In genomic region chr5:73633141-73633540, GRCm38 (mm10) we compare ENCODE assay signal across 9 mouse cellular contexts. TPM values are rescaled to one million over a fixed set of nuclear protein-coding genes. Genes with fewer than 3 reads are reported as not detected.
DNase-seq lines count a peak whose midpoint lies in the region; TF ChIP-seq lines count a peak whose summit lies in the region.
"Had no signal": no experiment of that assay in that cellular context is flagged by ENCODE, and none has a peak within 500 bp of the region (broad histone marks: within the 10 kb centered on the region; RNA-seq: fewer than 3 reads in every experiment).

No protein-coding gene starts in this region.

- DNase-seq in A20 (ENCODE audit: low read depth, low spot score) (peak; percentile 65), ES-E14 (ENCODE audit: low read depth, low spot score) (peak; percentile 81), MN1 (ENCODE audit: low spot score) (no peak)
- peak; percentile 62 for DNase-seq in cerebellum, adult 8-10 months
- peak; percentile 77 for DNase-seq in gastrocnemius, adult 2 months
- peak; percentile 59 to 90 for DNase-seq in layer of hippocampus, adult 18-20 months (ENCODE audit: low spot score in 2 of 2)
- peak; percentile 78 for DNase-seq in lung, postnatal 10 days
- peak; percentile 38 for DNase-seq in skeletal muscle tissue, adult 2 months (ENCODE audit: low read depth, low spot score)

- no peaks in the 10 kb centered on the region for H3K36me3 ChIP-seq in ES-E14 (ENCODE audit: control insufficient read depth, insufficient read depth, low read length, poor library complexity, severe bottlenecking)

- in situ Hi-C loops in ES-E14 (cut with MboI; ENCODE audit: low sequenced_read_pairs in 2 of 2, unreplicated experiment in 2 of 2), result loop anchor here in 1 of 2 experiments (10.0 kb wide), 1 partner anchor 198 kb away; no protein-coding TSS in a partner anchor

- H3K9ac ChIP-seq in ES-E14 (ENCODE audit: insufficient read depth, low read depth, low read length, poor library complexity, severe bottlenecking), result no peak overlapping the region

- no peak overlapping the region for H3K27ac ChIP-seq in ES-E14 (ENCODE audit: insufficient read depth, low read depth, low read length, poor library complexity, severe bottlenecking)
- no peak overlapping the region for H3K27ac ChIP-seq in gastrocnemius, adult 2 months

- peaks cover 0 to 2% of the 10 kb centered on the region in 2 experiments; a peak in 1 of 4 replicates for H3K4me1 ChIP-seq in ES-E14 (ENCODE audit: control insufficient read depth in 2 of 2, insufficient read depth in 2 of 2, low read length in 2 of 2, poor library complexity in 1 of 2)

- no peaks in the 10 kb centered on the region for H3K9me3 ChIP-seq in ES-E14 (ENCODE audit: control insufficient read depth, insufficient read depth, low read depth, low read length)

- intact Hi-C loops in gastrocnemius, adult 2 months (cut with DNase I), result loop anchor here (1.0 kb wide), 1 partner anchor 201 kb away; no protein-coding TSS in a partner anchor

- peak; percentile 97 for TF ChIP-seq CTCF in gastrocnemius, adult 2 months (IDR thresholded peaks at IDR 0.05)

- no peak overlapping the region for H3K4me3 ChIP-seq in ES-E14 (ENCODE audit: insufficient read depth in 1 of 2, low read depth in 1 of 2, low read length in 2 of 2, poor library complexity in 1 of 2, severe bottlenecking in 1 of 2)
- H3K4me3 ChIP-seq in gastrocnemius, adult 2 months, result no peak overlapping the region

TF ChIP-seq in ES-E14, 5 proteins besides CTCF, POLR2A, EP300 and RAD21:
- TF ChIP-seq ZC3H11A (IDR thresholded peaks at IDR 0.05; ENCODE audit: borderline replicate concordance, low read depth, low read length) (peak; percentile 49; the same call in 1 of the 2 replicates), ZNF384 (IDR thresholded peaks at IDR 0.05; ENCODE audit: low read depth, low read length) (no peak)
TF ChIP-seq in ES-E14: peak in this region for 1.

RNA-seq across cellular contexts. Expression of gene Lrrc66, which starts 0.8 kb away (rescaled TPM):
- not detected in 2 replicates for total RNA-seq in ES-E14 (2012; rRNA removed)
- total RNA-seq in gastrocnemius, adult 2 months (2021), result not detected
- total RNA-seq in layer of hippocampus, adult 18-20 months (2021), result not detected

RNA-seq across cellular contexts. Expression of gene Sgcb, which starts 14.4 kb away (rescaled TPM):
- 4.3 and 4.9 TPM in 2 replicates for total RNA-seq in ES-E14 (2012; rRNA removed)
- total RNA-seq in gastrocnemius, adult 2 months (2021), result 10 to 100 TPM; 88.5 to 89.5 TPM
- total RNA-seq in layer of hippocampus, adult 18-20 months (2021), result 10 to 100 TPM; 43.0 to 45.5 TPM

RNA-seq across cellular contexts. Expression of gene Spata18, which starts 18.0 kb away (rescaled TPM):
- not detected in 2 replicates for total RNA-seq in ES-E14 (2012; rRNA removed)
- total RNA-seq in gastrocnemius, adult 2 months (2021), result not detected
- total RNA-seq in layer of hippocampus, adult 18-20 months (2021), result 1 to 10 TPM; 1.1 to 1.2 TPM
- total RNA-seq: hematopoietic stem cell, adult 5-6 weeks had no signal
